Mouse (Mus musculus) MEL (cell line): ENCODE measurements around the gene Neu2. TPM values are rescaled to one million over a fixed set of nuclear protein-coding genes. Genes with fewer than 3 reads are reported as not detected.

Experiments
- DNase-seq: peaks from one replicate; pipeline ENCODE4 v3.0.0; 2011; ENCODE audit warnings: low read depth, low spot score
- H3K27ac ChIP-seq: 2 replicates; pipeline ENCODE4 v1.5.1; 2012; ENCODE audit warnings: low read depth, mild to moderate bottlenecking, control low read depth, low read length, moderate library complexity; ENCODE audit not compliant: control insufficient read depth
- H3K27me3 ChIP-seq, 2 experiments: fragments of 150-350 bp in 1 of 2; sonication (generic) in 1 of 2; 2 replicates each; pipeline ENCODE4 v1.6.1; 2012; ENCODE audit warnings: low read length in 2 of 2, mild to moderate bottlenecking in 2 of 2, improper control_type of control experiment in 1 of 2, moderate library complexity in 1 of 2; ENCODE audit not compliant: insufficient read depth in 2 of 2, control insufficient read depth in 1 of 2
- H3K36me3 ChIP-seq, 2 experiments: 2 replicates each; pipeline ENCODE4 v1.6.1; 2012 to 2014; ENCODE audit warnings: low read length in 2 of 2, improper control_type of control experiment in 1 of 2, inconsistent platforms in 1 of 2, mild to moderate bottlenecking in 1 of 2; ENCODE audit not compliant: insufficient read depth in 2 of 2, control insufficient read depth in 1 of 2
- H3K4me1 ChIP-seq, 2 experiments: fragments of 150-350 bp in 1 of 2; sonication (generic) in 1 of 2; 2 replicates each; pipeline ENCODE4 v1.6.1; 2012; ENCODE audit warnings: low read length in 2 of 2, improper control_type of control experiment in 1 of 2, mild to moderate bottlenecking in 1 of 2; ENCODE audit not compliant: insufficient read depth in 2 of 2, control insufficient read depth in 1 of 2
- H3K4me3 ChIP-seq, 2 experiments: fragments of 150-350 bp in 1 of 2; sonication (generic) in 1 of 2; 2 replicates each; pipeline ENCODE4 v1.5.1; 2012; ENCODE audit warnings: low read depth in 2 of 2, low read length in 2 of 2, mild to moderate bottlenecking in 2 of 2, moderate library complexity in 2 of 2, control low read depth in 1 of 2, improper control_type of control experiment in 1 of 2; ENCODE audit not compliant: control insufficient read depth in 1 of 2, insufficient read depth in 1 of 2
- H3K79me2 ChIP-seq: 2 replicates; pipeline ENCODE4 v1.6.1; 2012; ENCODE audit warnings: mild to moderate bottlenecking, low read length, moderate library complexity; ENCODE audit not compliant: control insufficient read depth, poor library complexity, insufficient read depth
- H3K9ac ChIP-seq: 2 replicates; pipeline ENCODE4 v1.6.1; 2012; ENCODE audit warnings: low read depth, mild to moderate bottlenecking, control low read depth, low read length, moderate library complexity; ENCODE audit not compliant: control insufficient read depth, poor library complexity, severe bottlenecking
- H3K9me3 ChIP-seq: fragments of 150-350 bp; sonication (generic); replicated peaks from 2 replicates; pipeline ENCODE4 v1.6.1; 2012; ENCODE audit warnings: mild to moderate bottlenecking, low read length, improper control_type of control experiment, moderate library complexity; ENCODE audit not compliant: insufficient read depth
- CHD2 ChIP-seq: IDR thresholded peaks from 2 replicates; pipeline ENCODE4 v1.6.1; 2011; ENCODE audit warnings: low read length, improper control_type of control experiment
- CTCF ChIP-seq, 3 experiments: IDR thresholded peaks in 2 of 3; conservative IDR thresholded peaks in 1 of 3; 2 replicates each; pipeline ENCODE4 v1.5.1; 2011 to 2012; ENCODE audit warnings: low read length in 3 of 3, low read depth in 2 of 3, mild to moderate bottlenecking in 2 of 3, improper control_type of control experiment in 1 of 3, inconsistent platforms in 1 of 3, mixed read lengths in 1 of 3, moderate library complexity in 1 of 3; ENCODE audit not compliant: control insufficient read depth in 1 of 3, insufficient read depth in 1 of 3, poor library complexity in 1 of 3, severe bottlenecking in 1 of 3
- ETS1 ChIP-seq: IDR thresholded peaks from 2 replicates; pipeline ENCODE4 v1.6.1; 2012; ENCODE audit warnings: low read depth, mild to moderate bottlenecking, inconsistent platforms, low read length, improper control_type of control experiment, moderate library complexity
- GATA1 ChIP-seq: IDR thresholded peaks from 2 replicates; pipeline ENCODE4 v1.6.1; 2011; ENCODE audit warnings: low read depth, low read length, improper control_type of control experiment
- HCFC1 ChIP-seq: IDR thresholded peaks from 2 replicates; pipeline ENCODE4 v1.6.1; 2012; ENCODE audit warnings: low read depth, mild to moderate bottlenecking, inconsistent platforms, low read length, improper control_type of control experiment, moderate library complexity
- JUND ChIP-seq: IDR thresholded peaks from 2 replicates; pipeline ENCODE4 v1.6.1; 2011; ENCODE audit warnings: low read depth, mild to moderate bottlenecking, improper control_type of control experiment, low read length
- KAT2A ChIP-seq: conservative IDR thresholded peaks from 2 replicates; pipeline ENCODE4 v1.6.1; 2012; ENCODE audit warnings: low read depth, low read length, improper control_type of control experiment, inconsistent platforms
- MEF2A ChIP-seq: IDR thresholded peaks from 2 replicates; pipeline ENCODE4 v1.6.1; 2014; ENCODE audit warnings: low read depth, mild to moderate bottlenecking, inconsistent platforms, low read length, improper control_type of control experiment; ENCODE audit not compliant: poor library complexity, insufficient replicate concordance, severe bottlenecking; ENCODE audit errors: extremely low read depth
- MXI1 ChIP-seq: IDR thresholded peaks from 2 replicates; pipeline ENCODE4 v1.6.1; 2011; ENCODE audit warnings: mild to moderate bottlenecking, low read depth, low read length, improper control_type of control experiment
- MYC ChIP-seq: IDR thresholded peaks from 2 replicates; pipeline ENCODE4 v1.6.1; 2011; ENCODE audit warnings: low read depth, mild to moderate bottlenecking, low read length, improper control_type of control experiment, moderate library complexity
- POLR2AphosphoS5 ChIP-seq: IDR thresholded peaks from 2 replicates; pipeline ENCODE4 v1.6.1; 2012; ENCODE audit warnings: low read depth, borderline replicate concordance, mild to moderate bottlenecking, inconsistent platforms, low read length, moderate library complexity, mixed read lengths
- RAD21 ChIP-seq: IDR thresholded peaks from 2 replicates; pipeline ENCODE4 v1.6.1; 2011; ENCODE audit warnings: mild to moderate bottlenecking, low read depth, low read length, improper control_type of control experiment
- SMC3 ChIP-seq: IDR thresholded peaks from 2 replicates; pipeline ENCODE4 v1.6.1; 2011; ENCODE audit warnings: low read depth, low read length, improper control_type of control experiment
- ZC3H11A ChIP-seq: IDR thresholded peaks from 2 replicates; pipeline ENCODE4 v1.6.1; 2012; ENCODE audit warnings: low read depth, mild to moderate bottlenecking, inconsistent platforms, low read length, improper control_type of control experiment
- polyA plus RNA-seq, 2 experiments: library from polyadenylated mRNA; stranded (reverse) in 1 of 2; unstranded in 1 of 2; fragments of >175 nt in 1 of 2; fragments of >200 nt in 1 of 2; gene quantifications; 2 replicates each; pipeline versions ENCODE4 v1.2.1 to v1.2.4; 2012; ENCODE audit warnings: low replicate concordance in 2 of 2, low read depth in 1 of 2; ENCODE audit not compliant: insufficient read length in 2 of 2, insufficient read depth in 1 of 2, missing spikeins in 1 of 2
- total RNA-seq: library from RNA; depleted of rRNA; stranded (reverse); fragments of 300-350 nt; gene quantifications from 2 replicates; pipeline ENCODE4 v1.2.3, GENCODE M21; 2012

The Neu2 gene
- total and polyA plus RNA-seq, 3 experiments = not detected

GRCm38 (mm10) chr1:87537008-87537407 lies 27.3 kb downstream of the Neu2 start:
- no peak overlapping the region for H3K27ac ChIP-seq
- TF ChIP-seq HCFC1 (no peak), ETS1 (no peak), SMC3 (no peak), MYC (no peak), CHD2 (no peak), JUND (no peak)

DNA sequence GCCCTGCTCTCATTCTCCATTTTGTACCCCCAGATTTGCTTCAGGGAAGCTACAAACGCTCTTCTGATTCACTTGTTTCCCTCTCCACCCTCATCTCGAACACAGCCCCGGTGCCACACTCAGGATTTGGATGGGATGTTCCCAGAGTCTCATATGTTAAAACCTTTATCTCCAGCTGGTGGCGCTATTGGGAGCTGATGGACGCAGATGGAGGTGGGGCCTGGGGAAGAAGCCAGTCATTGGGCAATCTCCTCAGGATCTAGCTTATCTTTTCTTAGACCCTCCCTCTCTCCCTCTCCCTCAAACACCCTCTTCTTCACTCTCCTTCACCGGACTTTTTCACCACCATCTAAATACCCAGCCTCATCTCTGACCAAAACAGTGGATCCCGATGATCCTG lies 31.9 kb downstream of the Neu2 start:
- Histone ChIP-seq H3K9me3 (no peaks in the 10 kb centered on the region), H3K27me3 (no peaks in the 10 kb centered on the region; a peak in 1 of 4 replicates), H3K36me3 (no peaks in the 10 kb centered on the region), H3K4me1 (no peaks in the 10 kb centered on the region), H3K79me2 (no peaks in the 10 kb centered on the region), H3K27ac (no peak overlapping the region), H3K9ac (no peak overlapping the region), H3K4me3 (no peak overlapping the region)
- DNase-seq = peak; percentile 47
- TF ChIP-seq GATA1 (0 out of 2 replicates have a peak, but pooled peaks have one; percentile 6), MXI1 (no peak), KAT2A (no peak), CTCF (IDR thresholded peaks at IDR 0.05 in 2 of 3, conservative IDR thresholded peaks at IDR 0.05 in 1 of 3; ENCODE audit: control insufficient read depth in 1 of 3, insufficient read depth in 1 of 3, low read depth in 2 of 3, low read length in 3 of 3, poor library complexity in 1 of 3, severe bottlenecking in 1 of 3) (peak; percentile 49 to 66 (median 59); a peak in 5 of 6 replicates), POLR2AphosphoS5 (no peak), RAD21 (peak; percentile 56), MEF2A (no peak), ZC3H11A (peak; percentile 48), SMC3 (peak; percentile 65)

More at GRCm38 (mm10) chr1:87537008-87537407, 27.3 kb downstream of the Neu2 start:
- no peaks in the 10 kb centered on the region for H3K36me3 ChIP-seq
- no peaks in the 10 kb centered on the region for H3K79me2 ChIP-seq
- no peaks in the 10 kb centered on the region for H3K4me1 ChIP-seq
- no peaks in the 10 kb centered on the region for H3K9me3 ChIP-seq
- peaks cover 3 to 4% of the 10 kb centered on the region in 2 experiments; a peak in 3 of 4 replicates for H3K27me3 ChIP-seq
- H3K4me3 ChIP-seq = no peak overlapping the region
- no peak for DNase-seq
- H3K9ac ChIP-seq = no peak overlapping the region

GRCm38 (mm10) chr1:87551008-87551407 lies 41.3 kb downstream of the Neu2 start:
- no peaks in the 10 kb centered on the region for H3K9me3 ChIP-seq
- H3K27me3 ChIP-seq = peaks cover 3% of the 10 kb centered on the region in 2 experiments; a peak in 3 of 4 replicates
- DNase-seq = peak; percentile 76
- peaks cover 0 to 6% of the 10 kb centered on the region in 2 experiments; a peak in 2 of 4 replicates for H3K4me1 ChIP-seq
- H3K79me2 ChIP-seq = no peaks in the 10 kb centered on the region
- no peak overlapping the region for H3K27ac ChIP-seq
- no peak overlapping the region for H3K4me3 ChIP-seq
- H3K9ac ChIP-seq = no peak overlapping the region
- no peaks in the 10 kb centered on the region for H3K36me3 ChIP-seq
- TF ChIP-seq POLR2AphosphoS5 = no peak
